Mouse (Mus musculus) brown adipose tissue, adult 24 weeks (tissue): ENCODE data around the gene Gtpbp2. TPM values are rescaled to one million over a fixed set of nuclear protein-coding genes. Genes with fewer than 3 reads are reported as not detected.

ENCODE experiments used
- H3K27ac ChIP-seq: fragments of 200-500 bp; replicated peaks from 2 replicates; pipeline ENCODE4 v1.5.1; 2012; ENCODE audit warnings: low read depth, mild to moderate bottlenecking, low read length
- H3K4me1 ChIP-seq: fragments of 200-500 bp; 2 replicates; pipeline ENCODE4 v1.6.1; 2012; ENCODE audit warnings: low read length, mixed read lengths; ENCODE audit not compliant: control insufficient read depth, insufficient read depth, insufficient read length
- H3K4me3 ChIP-seq: fragments of 200-500 bp; 2 replicates; pipeline ENCODE4 v1.5.1; 2012; ENCODE audit warnings: low read depth, mild to moderate bottlenecking, low read length, moderate library complexity; ENCODE audit not compliant: insufficient read depth
- polyA plus RNA-seq: library from polyadenylated mRNA; stranded (reverse); fragments of >200 nt; gene quantifications from 2 replicates; pipeline ENCODE4 v1.2.4, GENCODE M21; 2012; ENCODE audit not compliant: missing spikeins, insufficient read depth, insufficient read length

The Gtpbp2 gene
- polyA plus RNA-seq, 1 experiment = 19.3 TPM

DNA sequence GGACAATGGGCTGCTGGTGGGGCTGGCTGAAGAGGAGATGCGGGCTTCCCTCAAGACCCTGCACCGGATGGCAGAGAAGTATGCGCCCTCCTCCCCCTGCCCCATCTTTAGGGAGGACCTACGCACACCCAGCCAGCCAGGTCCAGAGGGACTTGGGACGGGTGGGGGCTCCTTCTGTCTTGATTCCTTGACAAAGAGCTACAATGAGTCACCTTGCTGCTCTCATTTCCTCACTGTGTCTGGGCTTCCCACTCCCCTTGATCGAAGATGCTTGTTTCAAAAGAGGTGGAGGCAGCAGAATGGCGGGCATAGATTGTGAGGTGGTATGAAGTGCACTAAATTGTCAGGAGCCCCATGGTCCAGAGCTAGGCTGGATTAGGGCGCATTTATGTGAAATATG, 3.5 kb downstream of the Gtpbp2 start:
- no peak overlapping the region for H3K4me3 ChIP-seq
- no peak overlapping the region for H3K27ac ChIP-seq
- peaks cover 16% of the 10 kb centered on the region for H3K4me1 ChIP-seq

- Histone ChIP-seq H3K4me3 (no peak overlapping the region), H3K4me1 (peaks cover 13% of the 10 kb centered on the region), H3K27ac (no peak overlapping the region)
Measured at GRCm38 (mm10) chr17:46164791-46165190, 4.0 kb downstream of the Gtpbp2 start.

- Histone ChIP-seq H3K4me1 (peaks cover 12% of the 10 kb centered on the region), H3K27ac (no peak overlapping the region), H3K4me3 (no peak overlapping the region)
Measured at GRCm38 (mm10) chr17:46165460-46165859, 4.6 kb downstream of the Gtpbp2 start.

DNA sequence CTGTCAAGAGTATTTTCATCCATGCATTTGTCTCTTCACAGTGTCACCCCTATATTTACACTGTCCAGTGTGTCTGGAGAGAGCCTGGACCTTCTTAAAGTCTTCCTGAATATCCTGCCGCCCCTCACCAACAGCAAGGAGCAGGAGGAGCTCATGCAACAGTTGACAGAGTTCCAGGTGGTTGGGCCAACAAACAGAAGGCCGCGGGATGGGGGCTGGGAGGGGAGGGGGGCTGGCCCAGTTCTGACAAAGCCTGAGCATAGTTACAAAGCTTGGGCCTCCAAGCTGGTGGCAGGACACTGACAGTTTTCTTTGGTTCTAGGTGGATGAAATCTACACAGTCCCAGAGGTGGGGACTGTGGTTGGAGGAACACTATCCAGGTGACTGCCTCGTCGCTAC, 5.4 kb downstream of the Gtpbp2 start:
- peaks cover 12% of the 10 kb centered on the region for H3K4me1 ChIP-seq
- no peak overlapping the region for H3K4me3 ChIP-seq
- H3K27ac ChIP-seq = no peak overlapping the region

- Histone ChIP-seq H3K27ac (no peak overlapping the region), H3K4me3 (no peak overlapping the region), H3K4me1 (peaks cover 7% of the 10 kb centered on the region)
Measured at GRCm38 (mm10) chr17:46167014-46167413, 6.2 kb downstream of the Gtpbp2 start.

DNA sequence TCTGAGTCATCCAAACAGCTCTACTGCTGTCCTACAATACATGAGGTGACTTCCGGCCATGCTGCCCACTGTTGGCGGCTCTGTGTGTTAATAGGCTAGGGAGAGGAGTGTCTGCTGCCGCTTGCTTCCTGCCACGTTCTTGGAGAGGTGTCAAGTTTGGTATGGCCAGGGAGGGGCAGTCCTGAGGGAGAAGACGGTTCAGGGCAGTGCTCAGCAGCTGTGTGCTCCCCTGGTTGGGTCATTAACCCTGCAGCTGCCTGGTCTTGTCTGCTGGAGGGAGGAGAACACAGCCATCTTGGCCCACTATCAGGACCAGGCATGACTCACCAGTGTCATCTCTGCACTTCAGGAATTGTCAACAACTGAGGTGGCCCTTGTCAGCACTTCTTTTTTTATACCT, 7.5 kb downstream of the Gtpbp2 start:
- Histone ChIP-seq H3K4me1 (peaks cover 2% of the 10 kb centered on the region; the same call in 1 of the 2 replicates), H3K4me3 (no peak overlapping the region), H3K27ac (no peak overlapping the region)

DNA sequence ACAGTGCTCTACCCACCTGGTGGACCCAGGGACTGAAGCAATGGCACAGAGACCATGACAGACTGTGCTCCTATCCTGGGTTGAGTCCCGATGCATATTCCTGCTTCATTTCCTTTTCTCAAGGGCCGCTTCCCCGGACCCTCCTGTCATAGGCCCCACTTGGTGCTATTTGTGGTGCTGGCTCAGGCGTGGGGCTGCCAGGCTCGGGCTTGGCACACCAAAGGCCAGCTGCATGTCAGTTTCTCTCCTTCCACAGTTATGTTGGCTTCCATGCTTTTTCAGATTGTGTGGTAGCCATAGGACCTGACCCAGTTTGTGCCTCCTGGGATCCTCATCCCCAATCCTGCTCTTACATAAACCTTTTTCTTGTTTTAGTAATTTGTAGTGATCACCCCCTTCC, 7.9 kb downstream of the Gtpbp2 start:
- Histone ChIP-seq H3K4me1 (no peaks in the 10 kb centered on the region), H3K27ac (no peak overlapping the region), H3K4me3 (no peak overlapping the region)

DNA sequence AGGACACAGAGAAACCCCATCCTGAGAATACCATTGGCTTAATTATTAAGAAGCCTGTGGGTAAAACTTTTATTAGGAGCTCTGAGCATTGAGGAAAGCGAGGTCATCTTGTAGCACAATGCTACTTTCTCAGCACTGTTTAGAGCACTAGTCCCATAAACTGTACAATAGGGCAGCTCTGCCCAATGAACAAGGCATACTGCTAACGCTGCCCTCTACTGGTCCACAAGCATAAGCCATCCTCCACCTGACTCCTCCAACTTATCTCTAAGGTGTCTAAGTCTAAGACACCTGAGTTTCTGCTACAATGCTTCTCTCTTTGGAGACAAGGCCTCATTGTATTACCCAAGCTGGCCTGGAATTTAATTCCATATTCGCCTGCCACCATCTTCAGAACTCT, 9.7 kb downstream of the Gtpbp2 start:
- no peak overlapping the region for H3K27ac ChIP-seq
- no peaks in the 10 kb centered on the region for H3K4me1 ChIP-seq
- no peak overlapping the region for H3K4me3 ChIP-seq

DNA sequence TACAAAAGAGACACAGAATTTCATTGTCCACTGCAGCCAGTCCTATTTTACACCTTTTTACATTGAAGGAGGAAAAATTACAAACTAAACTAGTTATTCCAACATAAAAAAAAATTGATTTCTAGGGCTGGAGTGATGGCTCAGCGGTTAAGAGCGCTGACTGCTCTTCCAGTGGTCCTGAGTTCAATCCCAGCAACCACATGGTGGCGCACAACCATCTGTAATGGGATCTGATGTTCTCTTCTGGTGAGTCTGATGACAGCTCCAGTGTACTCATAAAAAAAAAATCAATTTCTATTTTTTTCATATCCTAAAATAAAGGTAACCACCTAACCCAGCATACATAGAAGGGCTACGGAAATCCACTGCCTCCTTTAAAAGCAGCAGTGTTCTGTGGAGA, 21.4 kb downstream of the Gtpbp2 start:
- Histone ChIP-seq H3K4me1 (no peaks in the 10 kb centered on the region), H3K27ac (no peak overlapping the region), H3K4me3 (no peak overlapping the region)

- no peak overlapping the region for H3K4me3 ChIP-seq
- no peak overlapping the region for H3K27ac ChIP-seq
- no peaks in the 10 kb centered on the region for H3K4me1 ChIP-seq
Measured at GRCm38 (mm10) chr17:46188829-46189228, 28.0 kb downstream of the Gtpbp2 start.

GRCm38 (mm10) chr17:46201151-46201550, 40.3 kb downstream of the Gtpbp2 start:
- no peak overlapping the region for H3K4me3 ChIP-seq
- H3K27ac ChIP-seq = no peak overlapping the region
- no peaks in the 10 kb centered on the region for H3K4me1 ChIP-seq

- H3K27ac ChIP-seq = peak within 1 kb of the TSS; percentile 10; the same call in 1 of the 2 replicates
- no peaks in the 10 kb centered on the region for H3K4me1 ChIP-seq
- peak within 1 kb of the TSS; percentile 87 for H3K4me3 ChIP-seq
Measured at GRCm38 (mm10) chr17:46202421-46203071, 41.7 kb downstream of the Gtpbp2 start, which contains the start of the genes Polh and Xpo5. TSS of gene Polh (minus strand) at chr17:46202645. TSS of gene Xpo5 (plus strand) at chr17:46202782.

GRCm38 (mm10) chr17:46203078-46203477, 42.2 kb downstream of the Gtpbp2 start:
- no peaks in the 10 kb centered on the region for H3K4me1 ChIP-seq
- peak overlapping the region; percentile 80 for H3K4me3 ChIP-seq
- H3K27ac ChIP-seq = peak overlapping the region; percentile 8; the same call in 1 of the 2 replicates

- no peak overlapping the region for H3K4me3 ChIP-seq
- H3K4me1 ChIP-seq = no peaks in the 10 kb centered on the region
- H3K27ac ChIP-seq = no peak overlapping the region
Measured at GRCm38 (mm10) chr17:46206676-46207075, 45.8 kb downstream of the Gtpbp2 start.

DNA sequence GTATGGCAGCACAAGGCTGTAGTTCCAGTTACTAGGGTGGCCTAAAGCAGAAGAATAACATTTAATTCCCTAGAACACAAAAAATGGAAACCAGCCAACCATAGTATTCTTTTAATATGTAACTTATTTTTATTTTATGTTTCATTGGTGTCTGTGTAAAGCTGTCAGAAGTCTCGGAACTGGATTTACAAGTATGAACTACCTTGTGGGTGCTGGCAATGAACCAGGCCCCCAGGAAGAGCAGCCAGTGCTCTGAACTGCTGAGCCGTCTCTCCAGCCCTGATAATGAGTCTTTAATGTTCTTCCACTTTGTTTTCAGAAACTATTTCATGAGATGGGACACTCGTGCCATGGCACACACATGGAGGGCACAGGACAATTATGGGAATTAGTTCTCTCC, 49.7 kb downstream of the Gtpbp2 start:
- H3K4me3 ChIP-seq = no peak overlapping the region
- no peaks in the 10 kb centered on the region for H3K4me1 ChIP-seq
- H3K27ac ChIP-seq = no peak overlapping the region
